Mouse (Mus musculus) ovary, postnatal 36 days (tissue): ENCODE data around the gene Tpra1.

Experiments
- DNase-seq: peaks from one replicate; pipeline ENCODE4 v3.0.0; 2022; ENCODE audit warnings: low spot score, mixed read lengths

The Tpra1 gene

GRCm38 (mm10) chr6:88928026-88928425, 26.0 kb downstream of the Tpra1 start:
- no peak for DNase-seq

GRCm38 (mm10) chr6:88928576-88928975, 26.5 kb downstream of the Tpra1 start:
- DNase-seq, result no peak

DNA sequence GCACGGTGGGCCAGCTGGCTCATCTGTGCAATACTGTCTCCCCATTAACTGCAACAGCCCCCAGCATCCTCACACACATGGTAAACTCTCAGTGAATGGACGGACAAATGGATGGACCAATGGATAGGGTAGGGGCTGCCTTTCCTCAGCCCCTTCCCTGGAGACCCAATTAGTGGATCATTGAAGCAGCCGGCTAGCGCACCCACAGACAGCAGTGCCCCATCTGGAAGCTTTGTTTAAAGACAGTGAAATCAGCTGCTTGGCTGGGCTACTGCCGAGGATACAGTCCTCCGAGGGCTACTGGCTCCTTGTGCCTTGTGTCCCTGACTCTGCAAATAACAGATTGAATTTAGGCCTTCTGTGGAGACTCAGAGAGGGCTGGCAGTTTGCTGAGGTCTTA, 27.4 kb downstream of the Tpra1 start:
- no peak for DNase-seq

DNA sequence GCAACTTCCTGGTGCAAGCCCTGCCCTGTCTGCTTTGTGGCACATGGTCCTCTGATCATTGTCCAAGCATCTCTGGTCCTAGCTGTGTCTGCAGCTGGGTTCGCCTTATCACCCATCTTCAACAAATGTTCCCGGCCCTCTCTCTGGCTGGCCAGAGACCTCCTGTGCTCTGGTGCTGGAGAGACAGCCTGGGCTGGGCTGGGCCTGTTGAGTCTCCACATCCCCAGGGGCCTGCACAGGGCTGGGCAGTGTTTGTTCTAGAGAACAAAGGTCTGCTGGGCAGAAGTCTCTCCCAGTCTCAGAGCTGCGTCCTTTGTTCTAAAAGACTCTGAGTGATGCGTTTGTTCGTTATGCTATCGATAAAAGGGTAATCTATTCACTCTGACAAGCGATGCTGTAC, 28.0 kb downstream of the Tpra1 start:
- no peak for DNase-seq

DNA sequence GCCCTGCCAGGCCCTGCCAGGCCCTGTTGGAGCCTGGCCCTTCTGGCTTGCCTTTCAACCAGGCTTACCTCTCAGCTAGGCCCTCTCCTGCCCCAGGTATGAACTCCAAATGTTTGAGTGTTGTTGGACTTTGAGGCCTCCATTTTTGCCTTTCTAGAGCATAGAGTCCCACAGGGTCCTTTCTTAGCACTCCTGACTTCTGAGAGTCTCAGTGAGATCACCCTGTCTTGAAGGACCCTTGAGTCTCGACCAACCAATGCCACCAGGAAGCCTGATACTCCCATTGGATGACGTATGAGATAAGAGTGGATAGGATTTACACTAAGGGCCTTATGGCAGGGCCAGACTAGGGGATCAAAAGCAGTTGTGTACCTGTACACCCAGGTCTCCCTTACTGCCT, 29.4 kb downstream of the Tpra1 start:
- DNase-seq, result no peak

- no peak for DNase-seq
These were observed 32.1 kb downstream of the Tpra1 start for GRCm38 (mm10) chr6:88934132-88934531.

DNA sequence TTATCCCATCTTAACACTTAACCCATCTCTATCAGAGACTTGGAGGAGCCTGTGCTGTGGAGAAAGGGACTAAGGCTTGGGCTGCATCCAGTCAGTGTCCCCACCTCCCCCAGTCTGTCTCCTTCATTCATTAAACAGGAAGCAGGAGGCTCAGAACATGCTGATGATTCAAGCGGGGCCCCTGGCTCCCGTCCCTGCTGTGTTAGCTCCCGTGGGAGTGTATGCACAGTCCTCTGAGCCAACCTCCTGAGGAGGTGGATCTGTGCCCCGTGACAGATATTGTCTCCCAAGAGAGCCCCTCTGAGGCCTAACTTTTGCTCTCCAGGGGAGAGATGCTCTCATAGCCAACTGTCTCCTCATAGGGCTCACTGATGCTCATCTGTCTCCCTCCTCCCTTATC, 32.8 kb downstream of the Tpra1 start:
- DNase-seq, result no peak

DNA sequence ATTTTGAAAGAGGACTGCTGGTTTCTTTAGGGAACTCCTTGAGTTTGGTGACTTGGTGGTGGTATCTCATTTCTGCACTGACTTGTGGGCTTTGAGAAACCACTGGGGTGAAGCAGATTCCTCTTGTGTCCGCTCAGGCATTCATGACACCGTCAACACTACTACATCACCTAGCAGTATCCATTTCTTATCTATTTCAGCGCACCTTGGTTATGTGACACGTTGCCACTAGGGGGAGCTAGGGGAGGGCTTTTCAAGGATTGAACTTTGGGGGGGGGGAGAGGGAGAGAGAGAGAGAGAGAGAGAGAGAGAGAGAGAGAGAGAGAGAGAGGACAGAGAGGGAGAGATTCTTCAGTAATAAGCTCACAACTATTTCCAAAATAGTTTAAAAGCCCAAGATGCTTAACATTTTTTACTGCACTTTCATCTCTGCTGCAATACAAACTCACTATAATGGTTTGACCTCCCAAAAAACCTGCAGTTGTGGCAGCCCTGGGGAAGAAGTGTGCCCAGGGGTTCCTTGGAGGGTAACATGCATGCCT, 33.8 kb downstream of the Tpra1 start:
- DNase-seq, result no peak

DNA sequence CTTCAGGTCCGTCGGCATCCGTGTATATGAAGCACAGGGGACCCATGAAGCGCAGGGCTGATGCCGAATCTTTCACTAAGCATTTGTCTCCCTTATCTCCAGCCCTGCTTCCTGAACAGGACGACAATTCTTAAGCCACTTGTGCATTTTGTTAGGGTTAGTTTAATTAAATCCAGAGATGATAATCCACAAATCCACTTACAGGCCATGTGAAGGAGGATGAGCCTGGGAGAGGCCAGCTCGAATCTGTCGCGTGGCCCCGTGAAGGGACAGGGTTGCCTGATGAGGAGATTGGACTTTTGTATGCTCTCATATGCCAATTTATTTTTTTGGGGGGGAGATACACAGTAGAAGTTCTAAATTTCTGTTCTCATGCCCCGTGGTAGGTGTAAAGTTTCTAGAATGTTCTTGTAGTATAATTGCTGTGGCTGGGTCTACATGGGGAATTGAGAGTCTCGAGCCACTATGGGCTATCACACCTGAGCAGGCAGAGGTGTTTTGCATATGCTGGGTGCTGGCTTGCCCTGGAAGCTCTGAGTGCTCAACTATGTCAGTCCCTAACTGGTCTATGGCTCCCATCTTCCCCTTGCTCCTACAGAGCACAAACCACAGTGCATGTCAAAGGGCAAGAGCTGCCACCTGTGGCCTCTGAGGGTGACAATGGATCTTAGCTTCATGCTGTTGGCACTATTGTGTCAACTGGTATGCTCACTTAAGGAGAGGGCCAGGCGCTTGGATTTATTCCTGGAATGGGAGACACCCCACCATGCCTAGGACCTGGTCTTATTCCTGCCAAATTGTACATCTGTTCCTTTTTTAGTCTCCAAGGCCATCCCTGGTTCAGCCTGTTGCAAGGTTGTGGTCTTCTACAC, 34.5 kb downstream of the Tpra1 start:
- no peak for DNase-seq

DNA sequence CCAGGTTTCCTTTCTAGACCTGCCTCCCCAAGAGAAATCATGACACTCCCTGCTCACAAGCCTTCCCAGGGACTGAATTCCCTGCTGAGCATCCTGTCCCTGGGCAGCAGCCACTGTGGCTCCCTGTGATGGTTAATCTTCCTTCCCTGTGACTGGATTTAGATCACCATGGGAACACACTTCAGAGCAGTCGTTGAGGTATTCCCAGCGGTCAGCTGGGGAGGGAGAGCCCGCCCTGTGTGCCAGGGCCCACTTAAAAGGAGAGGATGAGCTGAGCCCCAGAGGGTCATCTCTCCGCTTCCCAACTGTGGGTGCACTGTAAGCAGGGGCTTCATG, 35.1 kb downstream of the Tpra1 start:
- no peak for DNase-seq

GRCm38 (mm10) chr6:88937971-88938663, 36.1 kb downstream of the Tpra1 start:
- no peak for DNase-seq

GRCm38 (mm10) chr6:88938664-88939055, 36.6 kb downstream of the Tpra1 start:
- no peak for DNase-seq

- DNase-seq, result no peak
These were observed 37.4 kb downstream of the Tpra1 start for GRCm38 (mm10) chr6:88939281-88940089.

- no peak for DNase-seq
These were observed 38.3 kb downstream of the Tpra1 start for GRCm38 (mm10) chr6:88940090-88940916.

DNA sequence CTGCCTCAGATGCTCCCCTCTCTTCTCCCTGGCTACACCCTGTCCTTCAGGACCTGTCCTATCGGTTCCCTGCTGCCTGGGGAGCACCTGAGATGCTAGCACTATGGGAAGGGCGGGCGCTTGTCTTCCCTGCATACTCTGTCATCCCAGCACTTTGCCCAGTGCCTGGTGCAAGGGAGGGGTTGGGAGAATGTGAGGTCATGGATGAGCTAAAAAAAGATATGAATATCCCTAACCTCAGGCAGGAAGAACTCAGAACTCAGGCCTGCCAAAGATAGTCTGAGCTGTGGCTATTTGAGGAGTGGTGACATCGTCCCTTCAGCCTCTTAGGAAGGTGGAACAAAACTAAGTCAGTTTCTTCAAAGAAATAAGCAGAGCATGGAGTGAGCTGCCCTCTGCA, 39.6 kb downstream of the Tpra1 start:
- DNase-seq, result no peak

- DNase-seq, result no peak
These were observed 40.5 kb downstream of the Tpra1 start for GRCm38 (mm10) chr6:88942595-88942994.

DNA sequence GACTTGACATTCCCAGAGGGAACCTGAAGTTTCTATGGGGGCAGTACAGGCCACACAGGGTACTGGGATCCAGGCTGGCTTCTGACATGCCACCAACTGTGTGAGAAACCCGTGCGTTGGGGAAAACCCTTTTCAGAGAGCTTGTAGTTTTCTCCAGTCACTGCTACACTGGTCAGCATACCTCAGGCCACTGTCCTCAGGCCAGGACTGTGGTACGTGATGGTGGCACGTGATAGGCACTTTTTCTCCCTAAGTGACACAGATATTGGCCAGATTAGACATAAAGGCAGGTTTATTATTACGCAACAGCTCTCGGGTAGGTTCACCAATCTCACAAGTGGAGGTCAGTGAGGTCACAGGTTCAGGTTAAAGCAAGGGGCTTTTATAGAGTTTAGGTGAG, 41.6 kb downstream of the Tpra1 start:
- DNase-seq, result no peak

DNA sequence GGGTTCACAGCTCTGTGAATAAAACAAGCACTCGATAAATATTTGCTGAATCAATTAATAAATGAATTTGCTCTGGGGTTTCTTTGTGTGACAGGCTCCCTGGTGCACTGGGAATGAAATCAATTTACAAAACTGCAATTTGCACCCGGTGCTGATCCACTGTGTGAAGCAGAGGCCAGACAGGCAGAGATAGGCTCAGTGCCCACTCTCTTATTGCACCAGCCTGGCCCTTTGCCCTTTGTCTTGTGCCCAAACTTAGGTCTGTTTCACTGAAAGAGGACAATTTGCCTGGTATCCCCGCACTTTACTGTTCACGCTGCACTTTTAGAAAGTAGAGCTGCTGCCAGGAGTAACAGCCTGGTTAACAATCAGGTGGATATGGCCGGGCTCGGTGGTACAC, 44.4 kb downstream of the Tpra1 start:
- DNase-seq, result no peak

DNA sequence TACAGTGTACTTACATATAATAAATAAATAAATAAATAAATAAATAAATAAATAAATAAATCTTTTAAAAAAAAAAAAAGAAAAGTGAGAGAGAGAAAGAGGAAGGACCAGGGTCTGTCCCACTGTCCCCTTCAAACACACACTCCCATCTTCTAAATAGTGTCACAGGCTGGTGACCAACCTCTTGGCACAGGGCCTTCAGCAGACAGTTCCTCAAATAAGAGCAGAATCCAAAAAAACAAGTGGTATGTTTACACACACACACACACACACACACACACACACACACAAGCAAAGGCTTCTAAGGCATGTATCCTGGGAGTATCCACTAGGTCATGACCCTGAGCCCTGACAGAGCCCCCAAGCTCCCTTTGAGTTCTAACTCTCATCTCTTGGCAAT, 45.7 kb downstream of the Tpra1 start:
- DNase-seq, result no peak

DNA sequence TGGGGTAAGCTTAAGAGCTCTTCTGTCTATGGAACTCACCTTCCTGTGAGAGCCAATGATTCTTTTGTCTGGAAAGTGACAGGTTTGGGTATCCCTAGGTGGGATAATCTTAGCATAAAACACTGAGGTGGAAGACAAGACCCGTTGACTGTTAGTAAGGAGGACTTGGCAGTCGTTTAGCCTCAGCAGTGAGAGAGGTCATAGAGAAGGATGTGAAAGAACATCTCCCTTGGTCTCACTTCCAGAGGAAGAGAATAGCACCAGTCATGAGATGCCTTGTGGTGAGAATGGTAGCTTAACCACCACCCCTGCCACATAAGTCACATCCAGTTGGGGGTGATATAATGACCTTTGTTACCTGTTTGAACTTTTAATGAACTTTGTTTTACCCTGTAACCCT, 54.7 kb downstream of the Tpra1 start:
- no peak for DNase-seq

GRCm38 (mm10) chr6:88957313-88957712, 55.3 kb downstream of the Tpra1 start:
- no peak for DNase-seq

DNA sequence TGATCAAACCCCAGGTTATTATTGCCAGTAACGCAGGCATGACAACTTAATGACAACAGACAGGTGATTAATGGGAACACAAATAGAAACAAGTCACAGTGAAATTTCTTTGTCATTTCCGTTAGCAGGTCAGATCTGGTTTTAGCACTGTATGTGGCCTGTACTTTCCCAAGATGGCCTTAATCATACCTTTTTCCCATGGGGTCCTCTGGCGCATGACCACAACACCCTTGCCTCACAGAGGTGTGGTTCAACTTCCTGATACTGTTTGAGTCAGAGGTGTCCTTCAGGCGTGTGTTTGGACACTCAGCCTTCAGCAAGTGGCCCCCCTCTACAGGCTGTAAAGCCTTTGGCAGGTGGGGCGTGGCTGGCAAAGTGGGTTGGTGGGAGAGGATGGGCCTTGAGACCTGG, 55.8 kb downstream of the Tpra1 start:
- no peak for DNase-seq
